Mouse (Mus musculus) liver, embryonic 14.5 days (tissue): Measurements from ENCODE around the gene Pde6b. TPM values are rescaled to one million over a fixed set of nuclear protein-coding genes. Genes with fewer than 3 reads are reported as not detected.

Source experiments
- ATAC-seq: fragments of 200-750 bp; cut with Nextera tagmentation; 2 replicates; pipeline ENCODE4 v1.8.0; 2017; ENCODE audit warnings: moderate number of reproducible peaks, mild to moderate bottlenecking, moderate library complexity; ENCODE audit not compliant: insufficient read depth
- DNase-seq, 3 experiments: peaks; one replicate each; pipeline ENCODE4 v3.0.0-alpha.2; 2012 to 2013; ENCODE audit warnings: low read depth in 3 of 3, low spot score in 3 of 3
- H3K27ac ChIP-seq: fragments of 300-500 bp; sonication (generic); 2 replicates; pipeline ENCODE4 v1.5.1; 2014; ENCODE audit warnings: moderate library complexity, mild to moderate bottlenecking, control low read depth, inconsistent platforms
- H3K27me3 ChIP-seq: fragments of 300-500 bp; sonication (generic); 2 replicates; pipeline ENCODE4 v1.6.1; 2014; ENCODE audit warnings: mild to moderate bottlenecking, low read length, moderate library complexity; ENCODE audit not compliant: control insufficient read depth, insufficient read depth
- H3K36me3 ChIP-seq: fragments of 300-500 bp; sonication (generic); replicated peaks from 2 replicates; pipeline ENCODE4 v1.6.1; 2014; ENCODE audit warnings: low read depth; ENCODE audit not compliant: control insufficient read depth, insufficient read depth
- H3K4me1 ChIP-seq, 2 experiments: fragments of 200-500 bp in 1 of 2; fragments of 300-500 bp in 1 of 2; sonication (generic) in 1 of 2; replicated peaks; 2 replicates each; pipeline ENCODE4 v1.6.1; 2012 to 2014; ENCODE audit warnings: antibody characterized with exemption in 1 of 2, inconsistent platforms in 1 of 2, low read length in 1 of 2; ENCODE audit not compliant: control insufficient read depth in 2 of 2, insufficient read depth in 2 of 2
- H3K4me2 ChIP-seq: fragments of 300-500 bp; sonication (generic); 2 replicates; pipeline ENCODE4 v1.6.1; 2014; ENCODE audit warnings: low read depth, mild to moderate bottlenecking, control low read depth, moderate library complexity
- H3K4me3 ChIP-seq, 2 experiments: fragments of 200-500 bp in 1 of 2; fragments of 300-500 bp in 1 of 2; sonication (generic) in 1 of 2; 2 replicates each; pipeline ENCODE4 v1.5.1; 2012 to 2014; ENCODE audit warnings: low read depth in 2 of 2, low read length in 2 of 2, mild to moderate bottlenecking in 2 of 2, control low read depth in 1 of 2, inconsistent platforms in 1 of 2, moderate library complexity in 1 of 2; ENCODE audit not compliant: insufficient read depth in 1 of 2
- H3K9ac ChIP-seq: fragments of 300-500 bp; sonication (generic); replicated peaks from 2 replicates; pipeline ENCODE4 v1.6.1; 2014; ENCODE audit warnings: mild to moderate bottlenecking, control low read depth, moderate library complexity
- H3K9me3 ChIP-seq: fragments of 300-500 bp; sonication (generic); 2 replicates; pipeline ENCODE4 v1.6.1; 2016; ENCODE audit warnings: low read length, mixed read lengths; ENCODE audit not compliant: control insufficient read depth
- CTCF ChIP-seq: IDR thresholded peaks from 2 replicates; pipeline ENCODE4 v1.5.1; 2016; ENCODE audit warnings: antibody characterized with exemption, low read depth, control low read depth
- EP300 ChIP-seq: IDR thresholded peaks from 2 replicates; pipeline ENCODE4 v1.6.1; 2016; ENCODE audit warnings: antibody characterized with exemption, low read depth
- whole genome bisulfite sequencing: fragments of 180-500 bp; shearing (Covaris S2); extraction: QIAGEN DNeasy Blood & Tissue Kit; methylation state at CpG from one replicate; pipeline ENCODE4 v1.1.7; 2014; ENCODE audit not compliant: insufficient replicate concordance; 5-methylcytosine and 5-hydroxymethylcytosine counted together
- polyA plus RNA-seq, 2 experiments: library from polyadenylated mRNA; depleted of rRNA in 1 of 2; stranded (reverse) in 1 of 2; unstranded in 1 of 2; fragments of >200 nt; fragmentation: Nextera tagmentation in 1 of 2; extraction: Ambion mirVana in 1 of 2; gene quantifications; 2 replicates each; pipeline versions ENCODE4 v1.2.1 to v1.2.3; 2012 to 2014

Pde6b gene
- polyA plus RNA-seq (2012; rRNA removed) = not detected in 2 replicates
- 0.09 TPM in 1 of 2 replicates, not detected in the other for polyA plus RNA-seq (2014; fragmentation: Nextera tagmentation; extraction: Ambion mirVana)

DNA sequence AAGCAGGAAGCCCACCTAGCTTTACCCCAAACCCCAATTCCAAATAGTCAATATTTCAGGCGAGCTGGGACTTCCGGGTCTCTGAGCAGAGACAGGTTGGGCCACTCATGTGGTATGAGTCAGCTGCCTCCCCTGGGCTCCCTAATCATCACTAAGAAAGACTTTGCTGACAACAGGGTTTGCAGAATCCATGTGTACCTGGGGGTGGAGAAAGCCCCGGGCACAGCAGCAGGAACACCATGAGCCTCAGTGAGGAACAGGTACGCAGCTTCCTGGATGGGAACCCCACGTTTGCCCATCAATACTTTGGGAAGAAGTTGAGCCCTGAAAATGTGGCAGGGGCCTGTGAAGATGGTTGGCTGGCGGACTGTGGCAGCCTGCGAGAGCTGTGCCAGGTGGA is at the start of gene Pde6b:
Gene Pde6b, plus strand, starts transcription at position 191 of the 400 bp plus-strand sequence.
- H3K4me2 ChIP-seq = no peak within 1 kb of the TSS
- ATAC-seq (no peak), DNase-seq (no peak)
- no peaks in the 10 kb centered on the region for H3K36me3 ChIP-seq
- H3K4me1 ChIP-seq = no peaks in the 10 kb centered on the region
- no peaks in the 10 kb centered on the region for H3K27me3 ChIP-seq
- TF ChIP-seq EP300 = no peak
- TF ChIP-seq CTCF = no peak
- no peaks in the 10 kb centered on the region for H3K9me3 ChIP-seq
- H3K9ac ChIP-seq = no peak within 1 kb of the TSS
- WGBS = 62% methylated on average over 7 of the region's 7 CpGs
- no peak within 1 kb of the TSS for H3K4me3 ChIP-seq
- H3K27ac ChIP-seq = no peak within 1 kb of the TSS

- 77% methylated on average over 4 of the region's 4 CpGs for WGBS
- H3K4me2 ChIP-seq = no peak overlapping the region
Measured at GRCm38 (mm10) chr5:108343680-108344170, 44.5 kb upstream of the Pde6b start.

DNA sequence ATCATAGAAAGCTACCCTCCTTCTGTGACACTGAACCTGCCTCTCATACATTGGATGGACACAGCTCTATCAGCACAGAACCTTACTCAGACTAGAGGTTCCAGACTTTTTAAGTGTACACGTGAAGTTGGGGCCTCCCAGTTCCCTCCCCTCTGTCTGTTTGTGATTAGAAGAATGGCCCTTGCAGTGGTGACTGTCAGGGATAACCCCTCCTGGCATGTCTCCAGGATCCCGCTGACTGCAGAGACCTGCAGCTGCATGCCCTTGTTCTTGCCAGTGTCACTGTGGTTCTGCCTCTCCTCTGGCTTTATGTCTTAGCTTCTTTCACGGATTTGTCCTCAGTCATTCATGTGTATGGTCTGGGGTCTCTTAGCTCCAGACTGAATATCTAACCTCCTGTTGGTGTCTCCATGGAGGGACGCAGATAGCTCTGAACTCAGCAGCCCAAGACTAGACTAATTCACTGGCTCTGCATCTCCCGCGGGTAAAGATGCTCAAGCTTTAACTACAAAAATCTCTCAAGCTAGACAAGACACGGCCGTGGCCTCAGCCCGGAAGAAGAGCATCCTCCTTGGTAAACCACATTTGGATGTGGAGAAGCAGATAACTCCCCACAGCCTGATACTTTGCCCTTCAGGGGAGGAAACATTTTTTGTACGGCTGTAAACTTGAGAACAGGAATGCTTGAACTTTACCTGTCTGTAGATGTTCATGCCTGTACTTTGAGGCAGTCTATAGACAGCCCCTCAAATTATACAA is 42.7 kb upstream of the Pde6b start:
- Histone ChIP-seq H3K36me3 (no peaks in the 10 kb centered on the region; the same call in 1 of the 2 replicates), H3K9ac (no peak overlapping the region), H3K4me2 (no peak overlapping the region), H3K27ac (no peak overlapping the region), H3K4me1 (0 out of 4 replicates have a peak, but pooled peaks cover 0 to 2% of the 10 kb centered on the region in 2 experiments), H3K4me3 (no peak overlapping the region), H3K9me3 (no peaks in the 10 kb centered on the region), H3K27me3 (no peaks in the 10 kb centered on the region)
- TF ChIP-seq EP300 (no peak), CTCF (no peak)
- 35% methylated on average over 10 of the region's 10 CpGs for WGBS
- no peak for ATAC-seq
- DNase-seq = no peak

More at GRCm38 (mm10) chr5:108343680-108344170, 44.5 kb upstream of the Pde6b start:
- Histone ChIP-seq H3K27ac (no peak overlapping the region), H3K36me3 (no peaks in the 10 kb centered on the region; the same call in 1 of the 2 replicates), H3K9ac (no peak overlapping the region), H3K4me3 (no peak overlapping the region), H3K27me3 (no peaks in the 10 kb centered on the region), H3K4me1 (0 out of 4 replicates have a peak, but pooled peaks cover 0 to 2% of the 10 kb centered on the region in 2 experiments), H3K9me3 (no peaks in the 10 kb centered on the region)
- TF ChIP-seq CTCF = no peak
- TF ChIP-seq EP300 = no peak
- no peak for ATAC-seq
- DNase-seq = no peak

- 64% methylated on average over 6 of the region's 6 CpGs for WGBS
- Histone ChIP-seq H3K9ac (no peak overlapping the region), H3K27me3 (no peaks in the 10 kb centered on the region), H3K27ac (no peak overlapping the region), H3K4me2 (no peak overlapping the region), H3K9me3 (no peaks in the 10 kb centered on the region), H3K36me3 (no peaks in the 10 kb centered on the region; the same call in 1 of the 2 replicates), H3K4me3 (no peak overlapping the region), H3K4me1 (0 out of 4 replicates have a peak, but pooled peaks cover 0 to 2% of the 10 kb centered on the region in 2 experiments)
- no peak for ATAC-seq
- DNase-seq = no peak
- TF ChIP-seq EP300 (no peak), CTCF (no peak)
Measured at GRCm38 (mm10) chr5:108347843-108348242, 40.3 kb upstream of the Pde6b start.

GRCm38 (mm10) chr5:108349511-108350148 is 38.6 kb upstream of the Pde6b start:
- no peak overlapping the region for H3K9ac ChIP-seq
- H3K9me3 ChIP-seq = no peaks in the 10 kb centered on the region
- H3K27ac ChIP-seq = no peak overlapping the region
- no peaks in the 10 kb centered on the region for H3K27me3 ChIP-seq
- H3K4me2 ChIP-seq = no peak overlapping the region
- ATAC-seq (no peak), DNase-seq (no peak)
- no peak for TF ChIP-seq EP300
- TF ChIP-seq CTCF = no peak
- peaks cover 0 to 5% of the 10 kb centered on the region in 2 experiments; a peak in 1 of 4 replicates for H3K4me1 ChIP-seq
- H3K4me3 ChIP-seq = no peak overlapping the region
- no peaks in the 10 kb centered on the region; the same call in 1 of the 2 replicates for H3K36me3 ChIP-seq
- WGBS = 79% methylated on average over 9 of the region's 9 CpGs
